Mouse (Mus musculus) olfactory bulb, adult 2 months (tissue): ENCODE measurements at regions not wholly inside any gene's neighbourhood (a gene's known extent, or its start where the extent isn't known, plus 50 kb on each side); places are given as distances from the start of the nearest gene placed in this dataset.

Source experiments
- CTCF ChIP-seq: fragments of 200-500 bp; IDR thresholded peaks from 2 replicates; pipeline ENCODE4 v1.5.1; 2012; ENCODE audit warnings: low read depth, mild to moderate bottlenecking, low read length, moderate library complexity; ENCODE audit not compliant: insufficient read depth
- POLR2A ChIP-seq: fragments of 200-500 bp; IDR thresholded peaks from 2 replicates; pipeline ENCODE4 v1.6.1; 2012; ENCODE audit warnings: mild to moderate bottlenecking, low read depth, low read length, moderate library complexity; ENCODE audit not compliant: insufficient read depth

DNA sequence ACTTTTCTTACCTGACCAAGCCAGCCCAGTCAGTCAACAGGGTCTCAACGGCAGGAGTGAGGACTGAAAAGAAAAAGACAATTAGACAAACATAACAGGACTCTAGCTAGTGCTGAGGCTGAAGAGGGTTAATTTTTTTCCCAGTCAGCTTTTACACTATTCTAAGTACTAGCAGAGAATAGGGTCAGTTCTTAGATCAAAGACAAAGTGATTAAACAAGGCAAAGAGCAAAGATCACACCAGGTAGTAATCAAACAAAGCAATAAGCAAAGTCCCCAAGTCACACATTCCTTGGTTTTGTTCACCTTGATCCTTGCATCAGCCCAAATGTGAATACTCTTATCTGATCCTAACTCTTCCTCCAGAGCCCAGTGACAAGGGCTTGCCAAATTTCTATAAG lies 267.8 kb upstream of the Tsc22d2 start:
- TF ChIP-seq POLR2A (no peak), CTCF (no peak)
